Mouse (Mus musculus): ENCODE data around the gene Rbfox1.

Rbfox1 gene

GRCm38 (mm10) chr16:6963533-6963932 lies 1078.4 kb downstream of the Rbfox1 start:
- no peak for DNase-seq

GRCm38 (mm10) chr16:6964720-6965583 lies 1079.8 kb downstream of the Rbfox1 start:
- no peak for DNase-seq

DNA sequence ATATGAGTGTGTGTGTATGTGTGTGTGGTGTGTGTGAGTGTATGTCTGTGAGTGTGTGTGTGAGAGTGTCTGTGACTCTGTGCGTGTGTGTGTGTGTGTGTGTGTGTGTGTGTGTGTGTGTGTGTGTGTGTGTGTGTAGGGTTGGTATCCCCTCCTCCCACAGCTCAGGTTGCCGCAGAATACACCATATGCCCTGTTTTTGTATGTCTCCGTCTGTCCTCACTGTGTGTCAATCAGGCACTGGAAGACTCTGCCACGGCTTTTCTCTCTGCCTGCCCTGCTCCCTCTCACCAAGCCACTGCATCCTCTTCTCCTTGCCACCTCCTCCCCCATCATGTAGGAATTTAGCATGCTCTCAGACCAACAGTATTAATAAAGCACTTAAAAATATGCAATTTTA lies 1084.8 kb downstream of the Rbfox1 start:
- no peak for DNase-seq

DNA sequence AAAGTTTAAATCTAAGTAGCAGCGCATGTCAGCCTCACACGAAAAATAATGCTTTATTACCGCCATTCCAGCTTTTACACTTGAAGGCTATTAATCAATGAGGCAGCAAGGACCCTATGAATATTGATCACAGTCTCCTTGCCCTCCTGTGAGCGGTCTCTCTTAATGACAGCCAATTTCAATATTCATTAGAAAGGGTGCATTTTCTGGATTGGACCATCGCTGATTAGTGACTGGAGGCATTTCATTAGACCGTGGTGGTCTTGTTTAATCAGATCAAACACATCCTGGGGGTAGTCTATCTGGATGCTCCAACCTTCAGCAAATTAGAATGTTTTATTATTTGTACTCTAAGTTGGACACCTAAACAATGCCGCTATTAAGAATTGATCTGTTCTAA lies 1091.2 kb downstream of the Rbfox1 start:
- DNase-seq = no peak

DNA sequence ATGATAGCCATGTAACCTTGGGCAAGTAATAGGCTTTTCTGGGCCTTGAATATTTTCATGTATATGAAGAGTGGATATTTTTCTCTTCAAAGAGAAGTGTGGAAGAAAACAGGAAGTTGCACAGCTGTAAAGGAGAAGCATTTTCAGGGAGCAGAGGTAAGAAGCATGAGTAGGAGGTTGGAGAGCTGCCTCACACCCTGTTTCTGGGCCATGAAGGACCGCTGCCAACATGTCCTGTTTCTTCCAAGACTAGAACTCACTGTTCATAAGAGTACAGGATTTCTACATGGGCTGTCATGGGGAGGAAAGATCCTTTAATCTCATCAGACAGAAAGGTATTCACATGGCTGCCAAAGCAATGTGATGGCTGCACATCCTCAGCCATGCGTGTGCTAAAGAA lies 1098.8 kb downstream of the Rbfox1 start:
- DNase-seq = no peak

DNA sequence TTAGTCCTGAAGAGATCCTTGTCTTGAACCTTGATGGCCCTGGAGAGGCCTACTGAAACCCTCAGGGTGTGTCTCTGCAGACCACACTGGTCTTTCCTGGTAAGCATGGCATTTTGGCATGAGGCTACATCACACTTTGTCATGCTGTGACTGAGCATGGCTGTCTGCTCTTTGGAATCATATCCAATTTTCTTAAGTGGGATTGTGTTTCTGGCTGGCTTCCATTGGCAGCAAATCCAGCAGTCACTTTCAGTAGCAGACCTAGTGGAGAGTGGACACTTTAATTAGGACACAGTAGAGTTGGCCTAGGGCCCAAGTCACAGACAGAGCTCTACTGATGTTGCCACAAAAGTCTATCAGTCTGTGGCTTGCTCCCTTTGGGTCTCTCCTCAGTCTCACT lies 1100.9 kb downstream of the Rbfox1 start:
- no peak for DNase-seq

- no peak for DNase-seq
Observed at GRCm38 (mm10) chr16:6986494-6986893, 1101.3 kb downstream of the Rbfox1 start.

DNA sequence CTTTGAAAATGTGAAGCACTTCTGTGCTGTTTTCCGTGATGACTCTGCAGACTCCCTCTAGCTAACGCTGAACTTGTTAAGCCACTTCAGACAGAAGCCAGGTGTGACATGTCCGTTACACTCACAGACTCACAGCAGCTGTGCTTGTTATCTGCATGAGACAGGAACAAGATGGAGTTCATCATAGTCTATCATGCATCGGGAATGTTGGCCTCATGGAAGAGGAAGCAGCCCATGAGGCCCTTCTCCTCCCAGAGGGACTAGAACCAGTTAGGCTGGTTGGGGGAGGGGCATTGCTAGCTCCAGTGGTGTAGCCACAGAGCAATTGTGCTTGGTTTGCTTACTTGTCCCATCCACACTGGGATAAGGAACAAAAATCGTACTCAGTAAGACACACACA lies 1107.1 kb downstream of the Rbfox1 start:
- no peak for DNase-seq

DNA sequence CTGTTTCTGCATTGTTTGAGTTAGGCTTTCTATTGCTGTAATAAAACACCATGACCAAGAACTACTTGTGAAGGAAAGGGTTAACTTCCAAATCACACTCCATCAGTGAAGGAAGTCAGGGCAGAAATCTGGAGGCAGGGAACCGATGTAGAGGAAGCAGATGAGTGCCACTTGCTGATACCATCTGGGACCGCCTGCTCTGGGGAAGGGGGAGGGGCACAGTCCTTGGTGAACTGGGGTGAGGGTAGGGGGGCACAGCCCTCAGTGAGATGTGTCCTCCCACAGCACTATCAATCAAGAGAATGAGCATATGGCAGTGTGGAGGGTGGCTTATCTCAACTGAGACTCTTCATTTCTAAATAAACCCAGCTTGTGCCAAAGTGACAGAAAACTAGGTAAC lies 1108.0 kb downstream of the Rbfox1 start:
- DNase-seq = no peak

DNA sequence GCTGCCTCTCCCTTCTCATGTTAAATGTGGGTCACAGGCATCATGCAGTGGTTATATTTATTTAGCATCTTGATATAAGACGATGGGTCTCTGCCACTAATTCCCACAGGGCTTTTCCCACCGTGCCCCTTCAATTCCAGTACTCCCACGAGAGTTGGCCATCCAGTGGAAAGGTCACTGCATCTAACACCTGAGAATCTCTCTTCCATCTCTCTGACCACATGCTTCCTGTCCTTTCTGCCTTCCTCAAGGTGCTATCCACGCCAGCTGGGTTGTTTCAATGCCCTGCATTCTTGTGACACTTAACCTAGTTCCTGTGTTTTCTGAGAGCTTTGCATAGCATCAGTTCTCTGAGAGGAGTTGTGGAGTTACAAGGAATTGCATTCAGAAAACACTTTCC lies 1112.0 kb downstream of the Rbfox1 start:
- no peak for DNase-seq

- DNase-seq = no peak
Observed at GRCm38 (mm10) chr16:6997834-6998233, 1112.7 kb downstream of the Rbfox1 start.

GRCm38 (mm10) chr16:7004565-7004964 lies 1119.4 kb downstream of the Rbfox1 start:
- no peak for DNase-seq

GRCm38 (mm10) chr16:7005478-7005877 lies 1120.3 kb downstream of the Rbfox1 start:
- DNase-seq = peak; percentile 2

DNA sequence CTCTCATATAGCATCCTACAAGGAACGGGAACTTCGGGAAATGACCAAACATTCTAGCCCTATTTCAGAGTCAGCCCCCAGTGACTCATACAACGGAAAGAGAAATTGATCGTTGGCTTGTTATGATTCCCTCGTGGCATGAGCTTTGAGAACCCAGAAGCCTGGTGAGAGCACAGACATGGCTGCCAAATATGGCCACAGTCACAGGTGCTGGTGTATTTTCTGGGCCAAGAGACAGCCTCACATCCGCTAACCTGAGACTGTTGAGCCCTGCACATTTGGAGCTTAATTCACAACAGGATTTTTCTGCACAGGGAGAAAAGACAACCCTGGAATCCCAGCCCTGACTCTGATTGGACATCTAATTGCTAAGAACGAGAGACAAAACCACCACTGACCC lies 1132.2 kb downstream of the Rbfox1 start:
- DNase-seq = no peak

DNA sequence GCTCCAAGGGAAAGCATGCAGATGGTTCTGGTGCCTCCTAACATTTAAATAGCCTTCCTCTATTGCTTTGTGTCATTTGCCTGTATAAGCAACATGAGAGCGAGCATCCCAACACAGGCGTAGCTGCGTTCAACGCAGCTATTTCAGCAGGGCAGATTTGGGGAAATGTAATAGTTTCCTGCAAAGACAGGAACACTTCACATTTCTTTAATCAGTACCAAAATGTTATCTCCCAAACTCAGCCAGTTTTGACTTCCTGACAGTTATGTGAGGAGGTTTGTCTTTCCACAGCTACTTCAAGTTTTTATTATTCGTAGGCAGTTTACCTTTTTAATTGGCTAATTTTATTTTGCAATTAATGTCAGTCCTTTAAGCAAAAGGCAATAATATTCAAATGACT lies 1149.1 kb downstream of the Rbfox1 start:
- DNase-seq = no peak

DNA sequence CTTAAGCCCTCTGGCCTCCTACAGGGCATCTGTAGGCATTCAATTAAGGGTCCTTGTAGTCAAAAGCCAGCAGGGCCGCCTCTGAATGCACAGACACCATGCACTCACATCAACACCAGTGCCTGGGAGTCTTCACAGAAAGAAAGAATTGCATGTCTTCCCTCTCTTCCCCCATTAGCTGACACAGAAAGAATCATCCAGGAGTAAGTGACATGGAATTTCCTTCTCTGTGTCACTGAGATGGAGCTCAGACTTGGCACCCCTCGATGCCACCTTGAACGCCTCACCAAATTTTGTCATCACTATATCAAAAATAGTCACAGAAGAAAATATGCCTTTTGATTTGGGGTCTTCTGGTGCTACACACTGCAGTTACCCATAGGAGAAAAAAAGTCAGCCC lies 1151.4 kb downstream of the Rbfox1 start:
- no peak for DNase-seq

DNA sequence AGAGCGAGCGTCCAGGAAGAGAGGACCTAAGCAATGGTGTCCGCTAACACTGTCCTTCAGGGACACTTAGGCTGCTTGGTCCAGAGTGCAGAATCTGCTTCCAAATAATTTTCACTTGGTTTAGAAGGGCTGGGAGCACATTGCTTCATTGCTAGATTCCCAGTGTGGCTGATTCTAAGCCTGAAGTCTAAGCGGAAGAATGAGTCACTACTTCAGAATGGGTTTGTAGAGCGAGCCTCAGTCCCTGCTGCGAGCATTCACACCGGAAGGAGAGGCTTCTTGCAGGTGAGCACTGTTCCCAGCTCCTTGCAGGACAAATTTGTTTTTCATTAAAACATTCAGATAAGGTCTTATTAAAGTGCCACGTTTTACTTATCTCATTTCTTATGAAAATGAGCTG lies 1151.8 kb downstream of the Rbfox1 start:
- no peak for DNase-seq

DNA sequence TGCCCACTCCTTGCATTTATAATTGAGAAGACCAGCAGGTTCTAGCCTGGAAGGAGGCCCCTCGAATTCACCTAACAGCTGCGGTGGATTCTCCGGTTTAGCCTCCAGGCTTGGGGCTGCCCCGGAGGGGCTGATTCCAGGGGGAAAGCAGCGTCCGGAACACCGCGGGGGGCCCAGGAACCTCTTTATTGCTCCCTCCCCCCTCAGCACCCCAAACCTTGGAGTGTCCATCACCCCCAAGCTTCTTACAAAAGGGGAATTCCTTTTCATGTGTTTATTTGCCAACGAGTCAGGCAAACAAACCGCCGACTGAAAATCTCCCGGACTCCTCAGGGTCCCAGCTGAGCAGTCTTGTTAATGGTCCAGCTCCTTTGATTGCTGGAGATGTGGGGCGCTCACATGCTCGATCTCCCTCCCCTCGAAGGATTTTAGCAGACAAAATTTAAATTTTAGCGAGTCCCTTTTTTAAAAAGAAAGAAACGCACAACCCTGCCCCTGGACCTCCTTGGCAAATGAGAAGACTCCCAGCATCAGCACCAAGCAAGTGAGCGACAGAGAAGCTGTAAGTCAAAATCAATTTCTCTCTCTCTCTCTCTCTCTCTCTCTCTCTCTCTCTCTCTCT lies 1153.6 kb downstream of the Rbfox1 start:
- no peak for DNase-seq

- DNase-seq = no peak
Observed at GRCm38 (mm10) chr16:7039404-7040367, 1154.5 kb downstream of the Rbfox1 start.

GRCm38 (mm10) chr16:7040691-7041090 lies 1155.5 kb downstream of the Rbfox1 start:
- DNase-seq = no peak

GRCm38 (mm10) chr16:7047421-7047820 lies 1162.3 kb downstream of the Rbfox1 start:
- DNase-seq = no peak

DNA sequence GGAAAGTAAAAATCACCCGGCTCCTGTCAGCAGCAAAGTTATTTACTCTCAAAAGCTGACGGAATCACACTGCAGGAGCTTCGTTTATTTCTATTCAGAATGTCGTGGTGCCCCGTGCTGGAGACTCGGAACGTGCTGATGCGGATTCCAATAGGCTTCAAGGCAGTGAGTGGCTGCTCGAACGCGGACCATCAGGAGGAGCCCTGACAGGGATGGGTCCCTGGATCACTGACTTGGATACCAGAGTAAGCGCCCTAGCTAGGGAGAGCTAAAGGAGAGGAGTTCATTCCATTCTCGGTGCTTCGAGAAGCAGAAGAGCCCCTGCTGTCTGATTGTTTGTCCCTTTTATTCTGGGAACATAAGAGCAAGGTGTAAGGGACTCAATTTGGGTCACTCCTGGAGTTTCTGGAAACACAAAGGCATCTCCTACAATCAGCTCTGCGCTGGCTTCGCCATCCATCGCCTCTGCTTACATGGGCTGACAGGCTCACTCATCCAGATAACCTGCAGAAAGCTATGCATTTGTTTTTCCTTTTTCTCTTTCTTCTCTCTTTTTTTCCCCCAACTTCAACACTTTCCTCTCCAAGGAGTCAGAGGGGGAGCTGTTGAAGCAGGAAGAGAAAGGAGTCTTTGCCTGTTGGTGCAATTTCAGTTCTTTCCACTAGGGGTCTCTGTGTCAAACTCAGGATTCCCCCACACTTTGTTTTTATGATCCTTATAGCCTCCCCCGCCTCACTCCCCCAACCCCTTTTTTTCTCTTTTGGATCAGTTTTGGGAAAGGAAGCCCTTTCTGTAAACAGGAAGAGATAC lies 1164.2 kb downstream of the Rbfox1 start:
- DNase-seq = peak; percentile 3

DNA sequence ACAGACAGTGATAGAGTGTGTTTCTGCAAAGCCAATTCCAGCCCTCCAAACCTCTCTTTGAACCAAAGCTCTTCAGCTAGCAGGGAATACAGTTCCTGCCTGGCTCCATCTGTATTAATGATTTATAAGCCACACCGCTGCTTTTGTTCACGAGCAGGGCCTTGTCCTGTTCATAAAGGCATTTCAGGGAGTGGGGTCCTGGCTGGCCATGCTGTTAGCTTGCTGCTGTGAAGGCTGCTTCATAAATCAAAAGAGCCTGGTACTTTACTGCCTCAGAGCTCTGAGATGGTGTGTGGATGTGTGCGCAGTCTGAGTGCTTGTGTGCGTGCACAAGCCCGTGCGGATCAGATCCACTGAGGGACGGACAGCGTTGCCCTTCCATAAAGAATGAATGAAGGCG lies 1165.8 kb downstream of the Rbfox1 start:
- DNase-seq = no peak

Data from kidney, adult 11 months (tissue).